Mouse (Mus musculus) myocyte (in vitro differentiated cells): ENCODE measurements at regions not wholly inside any gene's neighbourhood (a gene's known extent, or its start where the extent isn't known, plus 50 kb on each side); places are given as distances from the start of the nearest gene placed in this dataset.

ENCODE experiments used
- H3K27me3 ChIP-seq: one replicate; pipeline ENCODE4 v1.6.1; 2011; ENCODE audit not compliant: control insufficient read depth, insufficient read depth, insufficient read length
- H3K36me3 ChIP-seq: one replicate; pipeline ENCODE4 v1.6.1; 2011; ENCODE audit not compliant: control insufficient read depth, insufficient read depth
- H3K4me2 ChIP-seq: one replicate; pipeline ENCODE4 v1.6.1; 2011; ENCODE audit warnings: low read depth, control low read depth
- H3K4me3 ChIP-seq: one replicate; pipeline ENCODE4 v1.5.1; 2011; ENCODE audit warnings: mild to moderate bottlenecking, control low read depth, moderate library complexity
- H3K79me2 ChIP-seq: one replicate; pipeline ENCODE4 v1.6.1; 2011; ENCODE audit not compliant: control insufficient read depth, insufficient read depth
- H3ac ChIP-seq: one replicate; pipeline ENCODE4 v1.6.1; 2011; ENCODE audit not compliant: control insufficient read depth, insufficient read length
- CEBPB ChIP-seq: IDR thresholded peaks from 2 replicates; pipeline ENCODE4 v1.6.1; 2011; ENCODE audit warnings: mild to moderate bottlenecking, moderate library complexity; ENCODE audit not compliant: poor library complexity, insufficient read depth, severe bottlenecking
- E2F4 ChIP-seq: IDR thresholded peaks from one replicate; pipeline ENCODE4 v1.6.1; 2011; ENCODE audit warnings: mild to moderate bottlenecking, control low read depth, moderate library complexity; ENCODE audit not compliant: insufficient read depth
- MAX ChIP-seq: IDR thresholded peaks from one replicate; pipeline ENCODE4 v1.6.1; 2011; ENCODE audit warnings: low read depth, mild to moderate bottlenecking, control low read depth
- MYOD1 ChIP-seq, 3 experiments: IDR thresholded peaks; one replicate each; pipeline ENCODE4 v1.6.1; 2011; ENCODE audit warnings: control low read depth in 2 of 3, low read depth in 2 of 3, mild to moderate bottlenecking in 2 of 3, moderate library complexity in 1 of 3; ENCODE audit not compliant: insufficient read length in 2 of 3, control insufficient read depth in 1 of 3
- MYOG ChIP-seq, 3 experiments: IDR thresholded peaks; one replicate each; pipeline ENCODE4 v1.6.1; 2011; ENCODE audit warnings: control low read depth in 2 of 3, low read depth in 2 of 3, mild to moderate bottlenecking in 2 of 3; ENCODE audit not compliant: insufficient read length in 2 of 3, control insufficient read depth in 1 of 3, insufficient read depth in 1 of 3
- POLR2A ChIP-seq: IDR thresholded peaks from one replicate; pipeline ENCODE4 v1.6.1; 2011; ENCODE audit warnings: low read depth, mild to moderate bottlenecking, control low read depth, moderate library complexity; ENCODE audit not compliant: insufficient read length
- POLR2AphosphoS2 ChIP-seq: IDR thresholded peaks from one replicate; pipeline ENCODE4 v1.6.1; 2011; ENCODE audit warnings: low read depth, control low read depth; ENCODE audit not compliant: insufficient read length
- REST ChIP-seq: IDR thresholded peaks from one replicate; pipeline ENCODE4 v1.6.1; 2011; ENCODE audit warnings: mild to moderate bottlenecking, control low read depth, moderate library complexity; ENCODE audit not compliant: insufficient read depth, insufficient read length
- SRF ChIP-seq: IDR thresholded peaks from one replicate; pipeline ENCODE4 v1.6.1; 2011; ENCODE audit warnings: low read depth; ENCODE audit not compliant: control insufficient read depth, insufficient read length
- TCF12 ChIP-seq: IDR thresholded peaks from one replicate; pipeline ENCODE4 v1.6.1; 2011; ENCODE audit warnings: mild to moderate bottlenecking, control low read depth; ENCODE audit not compliant: poor library complexity, insufficient read depth, severe bottlenecking
- TCF3 ChIP-seq: IDR thresholded peaks from one replicate; pipeline ENCODE4 v1.6.1; 2011; ENCODE audit warnings: low read depth, control low read depth; ENCODE audit not compliant: insufficient read length
- USF1 ChIP-seq: IDR thresholded peaks from one replicate; pipeline ENCODE4 v1.6.1; 2011; ENCODE audit warnings: low read depth, mild to moderate bottlenecking, control low read depth, moderate library complexity

GRCm38 (mm10) chr6:31167732-31168131 is 208.9 kb upstream of the Klf14 start:
- H3K4me2 ChIP-seq = no peak overlapping the region
- no peak overlapping the region for H3ac ChIP-seq
- H3K79me2 ChIP-seq = no peaks in the 10 kb centered on the region
- H3K27me3 ChIP-seq = no peaks in the 10 kb centered on the region
- H3K36me3 ChIP-seq = peaks cover 4% of the 10 kb centered on the region
- H3K4me3 ChIP-seq = no peak overlapping the region
- peak in 2 of 3 experiments; percentile 33 to 78 for TF ChIP-seq MYOD1 (IDR thresholded peaks at IDR 0.05; ENCODE audit: control insufficient read depth in 1 of 3, insufficient read length in 2 of 3, low read depth in 2 of 3)
- TF ChIP-seq REST = no peak
- peak; percentile 29 to 75 (median 56) for TF ChIP-seq MYOG (IDR thresholded peaks at IDR 0.05; ENCODE audit: control insufficient read depth in 1 of 3, insufficient read depth in 1 of 3, insufficient read length in 2 of 3, low read depth in 2 of 3)

- no peak overlapping the region for H3K4me2 ChIP-seq
Observed at GRCm38 (mm10) chr6:31168730-31169129, 209.9 kb upstream of the Klf14 start.

GRCm38 (mm10) chr6:31169343-31169742 is 210.5 kb upstream of the Klf14 start:
- Histone ChIP-seq H3K36me3 (peaks cover 4% of the 10 kb centered on the region), H3K4me3 (no peak overlapping the region), H3K27me3 (no peaks in the 10 kb centered on the region), H3K79me2 (no peaks in the 10 kb centered on the region), H3ac (no peak overlapping the region), H3K4me2 (no peak overlapping the region)
- TF ChIP-seq SRF (no peak), E2F4 (no peak), POLR2AphosphoS2 (no peak), TCF12 (no peak), MYOD1 (IDR thresholded peaks at IDR 0.05; ENCODE audit: control insufficient read depth in 1 of 3, insufficient read length in 2 of 3, low read depth in 2 of 3) (no peak), POLR2A (no peak), TCF3 (no peak)

More at GRCm38 (mm10) chr6:31168730-31169129, 209.9 kb upstream of the Klf14 start:
- H3K36me3 ChIP-seq = peaks cover 4% of the 10 kb centered on the region
- H3K27me3 ChIP-seq = no peaks in the 10 kb centered on the region
- H3K79me2 ChIP-seq = no peaks in the 10 kb centered on the region
- TF ChIP-seq MAX (no peak), POLR2A (no peak), TCF12 (no peak), REST (no peak), MYOG (IDR thresholded peaks at IDR 0.05; ENCODE audit: control insufficient read depth in 1 of 3, insufficient read depth in 1 of 3, insufficient read length in 2 of 3, low read depth in 2 of 3) (no peak), MYOD1 (IDR thresholded peaks at IDR 0.05; ENCODE audit: control insufficient read depth in 1 of 3, insufficient read length in 2 of 3, low read depth in 2 of 3) (no peak), SRF (no peak), TCF3 (no peak), USF1 (no peak), CEBPB (no peak), E2F4 (no peak), POLR2AphosphoS2 (no peak)
- no peak overlapping the region for H3K4me3 ChIP-seq
- no peak overlapping the region for H3ac ChIP-seq

GRCm38 (mm10) chr6:31169868-31170600 is 211.2 kb upstream of the Klf14 start:
- H3K4me2 ChIP-seq = no peak overlapping the region

GRCm38 (mm10) chr6:31171831-31172569 is 213.1 kb upstream of the Klf14 start:
- Histone ChIP-seq H3ac (no peak overlapping the region), H3K36me3 (no peaks in the 10 kb centered on the region), H3K4me2 (no peak overlapping the region), H3K27me3 (no peaks in the 10 kb centered on the region), H3K79me2 (no peaks in the 10 kb centered on the region), H3K4me3 (no peak overlapping the region)
- TF ChIP-seq REST = no peak
- TF ChIP-seq MYOG (IDR thresholded peaks at IDR 0.05; ENCODE audit: control insufficient read depth in 1 of 3, insufficient read depth in 1 of 3, insufficient read length in 2 of 3, low read depth in 2 of 3) = no peak
- no peak for TF ChIP-seq CEBPB
- TF ChIP-seq MAX = no peak
- TF ChIP-seq USF1 = no peak
- TF ChIP-seq TCF12 = no peak
- TF ChIP-seq SRF = no peak
- TF ChIP-seq POLR2A = no peak
- no peak for TF ChIP-seq TCF3
- TF ChIP-seq MYOD1 (IDR thresholded peaks at IDR 0.05; ENCODE audit: control insufficient read depth in 1 of 3, insufficient read length in 2 of 3, low read depth in 2 of 3) = no peak
- TF ChIP-seq POLR2AphosphoS2 = no peak
- no peak for TF ChIP-seq E2F4

More at GRCm38 (mm10) chr6:31169868-31170600, 211.2 kb upstream of the Klf14 start:
- Histone ChIP-seq H3K79me2 (no peaks in the 10 kb centered on the region), H3K4me3 (no peak overlapping the region), H3K36me3 (peaks cover 4% of the 10 kb centered on the region), H3K27me3 (no peaks in the 10 kb centered on the region), H3ac (no peak overlapping the region)
- TF ChIP-seq USF1 (no peak), E2F4 (no peak), TCF12 (no peak), REST (no peak), POLR2AphosphoS2 (no peak)
